ENCODE assay signal across 8 mouse cellular contexts in genomic region chr11:62560463-62561016, GRCm38 (mm10). TPM values are rescaled to one million over a fixed set of nuclear protein-coding genes. Genes with fewer than 3 reads are reported as not detected.
A peak's percentile ranks its signal among the peaks of the same experiment; 100 is the strongest.
DNase-seq lines count a peak whose midpoint lies in the region; ATAC-seq and TF ChIP-seq lines count a peak whose summit lies in the region.

No protein-coding gene starts in this region.

- no peak overlapping the region for H3K27ac ChIP-seq in heart, adult 2 months
- H3K27ac ChIP-seq in limb, embryonic 13.5 days, result no peak overlapping the region
- no peak overlapping the region for H3K27ac ChIP-seq in neural tube, embryonic 11.5 days (ENCODE audit: low read depth, low read length)

- intact Hi-C loops in heart, adult 2 months (cut with DNase I), result no loop called here
- intact Hi-C loops in left cerebral cortex, postnatal 25 days (cut with DNase I), result no loop called here

- WGBS in heart, adult 2 months, result 39% methylated on average over 43 of the region's 43 CpGs
- 24% methylated on average over 43 of the region's 43 CpGs for WGBS in limb, embryonic 13.5 days
- 31% methylated on average over 43 of the region's 43 CpGs for WGBS in neural tube, embryonic 11.5 days

- no peaks in the 10 kb centered on the region for H3K9me3 ChIP-seq in limb, embryonic 13.5 days
- H3K9me3 ChIP-seq in neural tube, embryonic 11.5 days (ENCODE audit: control insufficient read depth, low read length), result no peaks in the 10 kb centered on the region

- no peaks in the 10 kb centered on the region for H3K27me3 ChIP-seq in heart, adult 2 months (ENCODE audit: control insufficient read depth, insufficient read depth, low read length)
- H3K27me3 ChIP-seq in limb, embryonic 13.5 days, result no peaks in the 10 kb centered on the region
- H3K27me3 ChIP-seq in neural tube, embryonic 11.5 days (ENCODE audit: control insufficient read depth, insufficient read depth, low read length), result no peaks in the 10 kb centered on the region

- H3K9ac ChIP-seq in heart, adult 2 months (ENCODE audit: low read depth, low read length), result peak overlapping the region; percentile 36
- H3K9ac ChIP-seq in limb, embryonic 13.5 days, result no peak overlapping the region
- H3K9ac ChIP-seq in neural tube, embryonic 11.5 days (ENCODE audit: low read length), result no peak overlapping the region; the same call in 1 of the 2 replicates

- DNase-seq in heart, adult 2 months, result peak; percentile 20 to 48
- DNase-seq in heart, postnatal 4 days, result no peak
- peak; percentile 39 for DNase-seq in adipocyte (ENCODE audit: low spot score)
- peak; percentile 24 for DNase-seq in neural tube, embryonic 11.5 days (ENCODE audit: low spot score)
- DNase-seq in left cerebral cortex, postnatal 25 days (ENCODE audit: low spot score in 2 of 2), result no peak
- DNase-seq in gastrocnemius, postnatal 4 days (ENCODE audit: low spot score in 2 of 2), result no peak

- H3K4me3 ChIP-seq in heart, adult 2 months, result peak overlapping the region; percentile 47
- peak overlapping the region; percentile 36 for H3K4me3 ChIP-seq in limb, embryonic 13.5 days
- H3K4me3 ChIP-seq in neural tube, embryonic 11.5 days (ENCODE audit: low read depth, low read length), result peak overlapping the region; percentile 25; the same call in 1 of the 2 replicates

- no peaks in the 10 kb centered on the region for H3K79me2 ChIP-seq in heart, adult 2 months (replicated peaks; ENCODE audit: control insufficient read depth, insufficient read depth, low read length)

- peaks cover 2% of the 10 kb centered on the region; the same call in 1 of the 2 replicates for H3K4me1 ChIP-seq in heart, adult 2 months (ENCODE audit: control insufficient read depth, insufficient read depth, low read length)
- H3K4me1 ChIP-seq in limb, embryonic 13.5 days, result peaks cover 2% of the 10 kb centered on the region; the same call in 1 of the 2 replicates
- peaks cover 2% of the 10 kb centered on the region; the same call in 1 of the 2 replicates for H3K4me1 ChIP-seq in neural tube, embryonic 11.5 days (ENCODE audit: control insufficient read depth, insufficient read depth, low read length)

- H3K4me2 ChIP-seq in limb, embryonic 13.5 days (replicated peaks), result peak overlapping the region; percentile 63
- peak overlapping the region; percentile 35 for H3K4me2 ChIP-seq in neural tube, embryonic 11.5 days (ENCODE audit: low read depth)

- ATAC-seq in granulocyte monocyte progenitor cell, adult 5-6 weeks (replicated peaks; ENCODE audit: poor library complexity, severe bottlenecking), result peak; percentile 41
- ATAC-seq in limb, embryonic 13.5 days (ENCODE audit: low FRiP score, low read depth), result no peak
- ATAC-seq in neural tube, embryonic 11.5 days (ENCODE audit: insufficient read depth, low FRiP score, low TSS enrichment), result no peak

- TF ChIP-seq EP300 in heart, adult 2 months (IDR thresholded peaks at IDR 0.05; ENCODE audit: insufficient read depth, low read depth, low read length), result no peak

- H3K36me3 ChIP-seq in heart, adult 2 months (ENCODE audit: control insufficient read depth, insufficient read depth, low read length), result peaks cover under 1% of the 10 kb centered on the region
- no peaks in the 10 kb centered on the region; the same call in 1 of the 2 replicates for H3K36me3 ChIP-seq in limb, embryonic 13.5 days
- H3K36me3 ChIP-seq in neural tube, embryonic 11.5 days (ENCODE audit: control insufficient read depth, insufficient read depth, low read length), result no peaks in the 10 kb centered on the region

- no peak for TF ChIP-seq CTCF in heart, adult 2 months (IDR thresholded peaks at IDR 0.05)

- TF ChIP-seq POLR2A in heart, adult 2 months (IDR thresholded peaks at IDR 0.05; ENCODE audit: insufficient read depth, low read depth, low read length), result no peak

RNA-seq across cellular contexts. Expression of gene Ubb, which starts 9.6 kb away (rescaled TPM):
- 100 to 1,000 TPM; 626 to 699 TPM for total RNA-seq in heart, adult 2 months (2021)
- 1,026 and 1,119 TPM in 2 replicates for polyA plus RNA-seq in heart, adult 2 months (2012; rRNA removed)
- total RNA-seq in heart, postnatal 4 days (2021), result 100 to 1,000 TPM; 828 to 847 TPM
- total RNA-seq in granulocyte monocyte progenitor cell, adult 5-6 weeks (2014; fragmentation: Nextera tagmentation), result 870 and 954 TPM in 2 replicates
- 1,051 and 1,247 TPM in 2 replicates for total RNA-seq in granulocyte monocyte progenitor cell, adult 5-6 weeks (2017)
- polyA plus RNA-seq in limb, embryonic 13.5 days (2015; fragmentation: Nextera tagmentation; extraction: Ambion mirVana), result 3,843 and 3,876 TPM in 2 replicates
- 3,903 and 3,916 TPM in 2 replicates for polyA plus RNA-seq in neural tube, embryonic 11.5 days (2014; fragmentation: Nextera tagmentation; extraction: Ambion mirVana)
- 1,000 to 10,000 TPM; 1,728 to 1,830 TPM for total RNA-seq in left cerebral cortex, postnatal 25 days (2021)
- 1,000 to 10,000 TPM; 1,167 to 1,215 TPM for total RNA-seq in gastrocnemius, postnatal 4 days (2021)

RNA-seq across cellular contexts. Expression of gene Trpv2, which starts 13.7 kb away (rescaled TPM):
- total RNA-seq in heart, adult 2 months (2021), result 1 to 10 TPM; 2.6 to 3.5 TPM
- 4.6 and 5.6 TPM in 2 replicates for polyA plus RNA-seq in heart, adult 2 months (2012; rRNA removed)
- 1 to 10 TPM; 3.0 to 3.2 TPM for total RNA-seq in heart, postnatal 4 days (2021)
- 13.8 and 17.5 TPM in 2 replicates for total RNA-seq in granulocyte monocyte progenitor cell, adult 5-6 weeks (2014; fragmentation: Nextera tagmentation)
- 9.2 and 10.7 TPM in 2 replicates for total RNA-seq in granulocyte monocyte progenitor cell, adult 5-6 weeks (2017)
- polyA plus RNA-seq in limb, embryonic 13.5 days (2015; fragmentation: Nextera tagmentation; extraction: Ambion mirVana), result 1.4 and 2.4 TPM in 2 replicates
- 10.0 and 11.7 TPM in 2 replicates for polyA plus RNA-seq in neural tube, embryonic 11.5 days (2014; fragmentation: Nextera tagmentation; extraction: Ambion mirVana)
- total RNA-seq in left cerebral cortex, postnatal 25 days (2021), result 10 to 100 TPM; 16.6 to 18.7 TPM
- total RNA-seq in gastrocnemius, postnatal 4 days (2021), result 1 to 10 TPM; 3.6 to 4.7 TPM

RNA-seq across cellular contexts. Expression of gene Cenpv, which starts 21.5 kb away (rescaled TPM):
- total RNA-seq in heart, adult 2 months (2021), result 10 to 100 TPM; 25.0 to 25.8 TPM
- 30.8 and 54.7 TPM in 2 replicates for polyA plus RNA-seq in heart, adult 2 months (2012; rRNA removed)
- 10 to 100 TPM; 23.8 to 25.7 TPM for total RNA-seq in heart, postnatal 4 days (2021)
- total RNA-seq in granulocyte monocyte progenitor cell, adult 5-6 weeks (2014; fragmentation: Nextera tagmentation), result 25.2 and 30.3 TPM in 2 replicates
- 12.8 and 15.7 TPM in 2 replicates for total RNA-seq in granulocyte monocyte progenitor cell, adult 5-6 weeks (2017)
- 23.6 and 26.8 TPM in 2 replicates for polyA plus RNA-seq in limb, embryonic 13.5 days (2015; fragmentation: Nextera tagmentation; extraction: Ambion mirVana)
- 59.6 and 66.7 TPM in 2 replicates for polyA plus RNA-seq in neural tube, embryonic 11.5 days (2014; fragmentation: Nextera tagmentation; extraction: Ambion mirVana)
- 10 to 100 TPM; 41.4 to 44.3 TPM for total RNA-seq in left cerebral cortex, postnatal 25 days (2021)
- total RNA-seq in gastrocnemius, postnatal 4 days (2021), result 10 to 100 TPM; 13.6 to 22.4 TPM

Comparison
In these comparisons a context has a peak if more than half of its experiments do, and no peak if none do; other contexts are left out.
1. DNase-seq: peak in heart, adult 2 months (2 of 2), adipocyte (single experiment) and neural tube, embryonic 11.5 days (single experiment); none in heart, postnatal 4 days (single experiment), left cerebral cortex, postnatal 25 days (0 of 2) and gastrocnemius, postnatal 4 days (0 of 2).
2. Peak in every context shown above with its lines, with median percentiles within 50 percentile points of each other: H3K4me3 ChIP-seq.